Mouse (Mus musculus) CH12F3 (cell line): ENCODE data around the gene Anapc15-ps.

Source experiments
- in situ Hi-C: fragments of 300-500 bp; cut with MboI; formaldehyde crosslinking; loops from 2 replicates; pipeline ENCODE4 v1.14.3; 2020; ENCODE audit warnings: low sequenced_read_pairs

Gene Anapc15-ps

DNA sequence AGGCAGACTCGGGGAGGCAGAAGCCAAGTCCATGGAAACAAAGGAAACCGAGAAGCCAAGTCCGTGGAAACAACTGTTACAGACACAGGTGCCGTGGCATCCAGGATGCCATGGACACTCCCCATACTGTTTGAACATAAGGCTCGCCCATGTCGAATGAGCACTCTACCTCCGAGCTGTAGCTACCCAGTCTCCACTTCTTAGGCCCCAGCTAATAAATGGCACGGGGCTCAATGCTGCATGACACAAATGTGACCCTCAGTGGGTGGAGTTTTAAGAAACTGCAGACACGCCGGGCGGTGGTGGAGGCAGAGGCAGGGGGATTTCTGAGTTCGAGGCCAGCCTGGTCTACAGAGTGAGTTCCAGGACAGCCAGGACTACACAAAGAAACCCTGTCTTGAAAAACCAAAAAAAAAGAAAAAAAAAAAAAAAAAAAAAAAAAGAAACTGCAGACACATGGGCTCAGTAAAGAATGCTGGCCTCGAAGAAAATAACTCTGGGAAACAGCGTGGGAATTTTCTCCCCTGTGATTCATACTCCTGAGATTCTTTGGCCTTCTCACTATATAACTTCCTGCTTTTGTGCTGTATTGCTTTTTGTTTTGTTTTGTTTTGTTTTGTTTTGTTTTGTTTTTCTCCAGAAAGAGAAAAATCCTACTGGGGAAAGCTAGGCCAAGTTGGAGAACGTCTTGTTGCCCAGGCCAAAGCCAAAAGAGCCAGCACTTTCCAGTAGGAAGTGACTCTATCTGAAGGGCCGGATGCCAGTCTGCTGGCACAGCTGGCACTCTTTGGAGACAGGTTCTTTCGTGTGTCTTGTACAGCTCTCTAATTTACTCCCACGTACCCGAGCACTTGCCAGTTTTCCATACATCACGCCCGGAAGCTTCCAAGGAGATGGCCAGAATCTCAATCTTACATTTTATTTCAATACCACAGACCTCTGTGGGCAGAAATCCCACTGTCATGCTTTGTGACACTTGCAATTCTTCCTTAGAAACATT is 2.2 kb downstream of the Anapc15-ps start:
- in situ Hi-C loops: no loop called here

DNA sequence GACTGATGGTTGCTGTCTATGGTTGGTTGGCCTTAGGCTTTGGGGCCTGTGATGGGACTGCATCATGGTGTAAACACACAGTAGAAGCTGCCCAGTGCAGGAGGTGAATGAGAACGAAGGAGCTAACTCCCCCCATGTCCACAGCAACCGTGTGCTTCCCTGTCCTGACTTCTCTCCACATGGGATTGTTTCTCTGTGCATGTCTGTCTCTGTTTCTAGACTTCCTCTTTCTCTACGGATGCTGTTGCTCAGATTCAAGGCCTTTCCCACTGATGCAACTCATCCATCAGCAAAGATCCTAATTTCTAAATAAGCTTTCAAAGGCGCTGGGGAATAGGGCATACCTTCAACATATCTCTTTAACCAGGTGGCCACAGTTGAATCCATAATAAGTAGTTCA is 3.4 kb downstream of the Anapc15-ps start:
- in situ Hi-C loops: no loop called here

- in situ Hi-C loops: no loop called here
These were observed 4.2 kb downstream of the Anapc15-ps start for GRCm38 (mm10) chr10:95669034-95669433.

- in situ Hi-C loops: no loop called here
These were observed 5.8 kb downstream of the Anapc15-ps start for GRCm38 (mm10) chr10:95667371-95668030.

- in situ Hi-C loops: no loop called here
These were observed 6.5 kb downstream of the Anapc15-ps start for GRCm38 (mm10) chr10:95666791-95667190.

DNA sequence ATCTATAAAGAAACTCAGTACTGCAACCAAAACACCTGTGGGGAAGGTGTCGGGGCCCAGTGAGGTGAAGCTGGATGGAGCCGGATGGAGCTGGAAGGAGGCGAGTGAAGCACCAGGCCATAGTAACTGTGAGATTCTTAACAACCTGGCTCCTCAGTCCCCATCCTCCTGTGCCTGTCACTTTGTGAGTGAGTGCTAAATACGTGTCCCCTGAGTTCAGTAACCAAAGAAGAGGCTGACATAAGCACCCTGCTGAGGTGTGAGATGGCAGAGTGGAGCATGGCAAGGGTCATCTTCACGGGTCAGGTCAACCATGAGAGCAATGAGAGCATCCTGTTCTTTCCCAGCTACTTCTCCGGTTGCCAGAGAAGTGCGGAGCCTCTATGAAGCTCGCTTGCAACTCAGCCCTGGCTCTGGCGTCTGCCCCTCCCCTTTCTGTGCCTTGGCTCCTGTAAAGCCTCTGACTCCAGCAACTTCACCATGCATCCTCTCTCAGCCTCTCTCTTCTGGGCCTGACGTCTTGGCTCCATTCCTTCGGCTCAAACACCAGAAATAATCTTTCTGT is 7.7 kb downstream of the Anapc15-ps start:
- in situ Hi-C loops: no loop called here

GRCm38 (mm10) chr10:95664613-95665012 is 8.6 kb downstream of the Anapc15-ps start:
- in situ Hi-C loops: no loop called here

DNA sequence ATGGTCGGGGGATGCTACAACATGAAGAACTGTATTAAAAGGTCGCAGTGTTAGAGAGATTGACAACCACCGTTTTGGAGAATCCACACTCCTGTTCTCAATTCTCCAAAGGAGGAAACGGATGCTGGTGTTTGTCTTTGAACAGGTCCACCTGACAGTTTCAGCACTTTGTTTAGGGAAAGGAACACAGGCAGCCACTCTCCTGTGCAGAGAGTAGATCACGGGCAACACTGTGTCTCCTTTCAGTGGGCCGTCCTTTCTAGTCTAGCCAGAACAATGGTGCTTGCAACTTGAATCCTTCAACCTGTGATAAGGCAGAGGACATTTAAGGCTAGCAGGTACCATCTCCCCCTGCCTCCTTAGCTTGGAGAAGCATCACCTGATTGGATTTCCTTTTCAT is 12.9 kb downstream of the Anapc15-ps start:
- in situ Hi-C loops: no loop called here

- in situ Hi-C loops: no loop called here
These were observed 13.6 kb downstream of the Anapc15-ps start for GRCm38 (mm10) chr10:95659471-95660150.

- in situ Hi-C loops: no loop called here
These were observed 14.4 kb downstream of the Anapc15-ps start for GRCm38 (mm10) chr10:95658836-95659343.

DNA sequence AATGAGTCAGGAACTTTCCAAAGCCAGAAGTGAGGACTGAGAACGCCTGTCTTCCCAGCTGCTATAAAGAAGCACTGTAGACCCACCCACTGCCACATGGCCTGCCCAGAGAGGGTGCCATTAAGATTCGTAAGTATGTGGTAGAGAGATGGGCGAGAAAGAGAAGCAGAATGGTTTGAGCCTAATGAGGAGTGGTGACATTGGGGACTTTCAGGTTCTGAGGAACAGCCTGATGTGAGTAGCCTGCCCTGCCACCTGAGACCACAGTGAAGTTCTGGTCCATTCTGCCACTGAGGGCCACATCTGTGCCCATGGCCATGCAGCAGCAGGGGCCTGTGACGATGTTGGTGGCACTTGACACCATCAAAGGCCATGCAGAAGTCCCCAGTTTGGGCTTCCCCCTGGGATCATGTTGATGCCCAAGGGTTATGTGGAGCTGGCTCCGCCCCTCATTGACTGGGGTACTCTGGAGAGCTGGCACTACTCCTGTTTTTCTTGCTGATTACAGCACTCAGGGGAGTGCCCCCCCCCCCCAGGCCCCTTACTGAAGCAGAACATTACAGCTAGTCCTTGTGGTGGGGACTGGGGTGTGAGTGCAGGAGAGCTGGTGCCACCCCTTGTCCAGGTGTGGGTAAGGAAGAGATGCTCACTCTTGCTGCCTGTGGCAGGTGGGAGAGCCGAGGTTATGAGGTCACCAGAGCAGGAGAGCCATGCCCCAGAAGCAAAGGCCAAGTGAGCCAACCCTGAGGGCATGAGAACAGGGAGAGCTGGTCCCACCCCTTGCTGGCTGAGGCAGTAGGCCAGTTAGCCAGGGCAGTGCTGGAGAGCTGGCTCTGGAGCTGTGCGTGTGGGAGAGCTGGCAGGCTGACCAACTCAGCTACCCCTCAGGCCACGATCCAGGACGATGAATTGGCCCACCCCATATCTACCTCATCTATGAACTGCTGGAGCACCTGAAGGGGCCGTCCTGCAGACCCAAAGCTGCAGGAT is 16.7 kb downstream of the Anapc15-ps start:
- in situ Hi-C loops: no loop called here

DNA sequence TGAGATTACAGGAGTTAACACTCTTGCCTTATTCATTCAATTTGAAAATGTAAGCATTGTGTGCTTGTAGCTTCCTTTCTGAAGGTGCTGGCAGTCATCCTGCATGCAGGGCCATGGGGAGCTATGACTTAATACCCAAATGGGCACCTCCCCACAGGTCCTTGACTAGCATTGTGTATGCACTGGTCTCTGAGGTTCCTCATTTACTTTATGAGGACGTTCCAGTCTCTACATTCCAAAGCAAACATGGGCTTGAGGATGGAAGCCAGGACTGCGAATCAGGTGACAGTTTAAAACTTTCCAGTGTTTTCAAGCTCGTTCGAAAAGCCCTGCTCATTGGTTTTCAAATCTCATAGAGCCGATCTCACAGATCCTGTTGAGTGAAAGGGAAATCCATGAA is 21.1 kb downstream of the Anapc15-ps start:
- in situ Hi-C loops: no loop called here

DNA sequence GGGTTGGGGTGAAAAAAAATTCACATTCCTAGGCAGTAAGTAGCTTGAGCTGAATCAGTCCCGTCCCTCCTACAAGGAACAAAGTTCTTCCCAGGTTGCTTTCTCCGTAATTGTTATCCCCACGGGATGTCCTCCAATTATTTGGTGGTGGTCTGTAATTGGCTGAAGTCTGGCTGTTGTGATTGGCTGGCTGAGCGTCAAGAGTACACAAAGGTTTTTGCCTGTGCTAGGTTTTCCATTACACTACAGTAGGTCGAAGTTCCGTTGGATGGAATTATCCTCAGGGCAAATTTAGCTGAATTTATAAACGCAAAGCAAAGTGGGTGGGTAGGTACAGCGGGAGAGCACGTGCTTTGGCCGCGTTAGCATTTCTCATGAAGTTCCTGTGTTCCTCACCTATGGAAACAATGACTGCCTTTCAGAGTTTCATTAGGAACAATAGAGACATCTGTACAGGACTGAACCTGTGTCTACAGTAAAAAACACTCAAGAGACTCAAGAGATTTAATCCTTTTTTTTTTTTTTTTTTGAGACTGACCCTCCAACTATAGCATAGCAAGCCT is 24.8 kb downstream of the Anapc15-ps start:
- in situ Hi-C loops: no loop called here

DNA sequence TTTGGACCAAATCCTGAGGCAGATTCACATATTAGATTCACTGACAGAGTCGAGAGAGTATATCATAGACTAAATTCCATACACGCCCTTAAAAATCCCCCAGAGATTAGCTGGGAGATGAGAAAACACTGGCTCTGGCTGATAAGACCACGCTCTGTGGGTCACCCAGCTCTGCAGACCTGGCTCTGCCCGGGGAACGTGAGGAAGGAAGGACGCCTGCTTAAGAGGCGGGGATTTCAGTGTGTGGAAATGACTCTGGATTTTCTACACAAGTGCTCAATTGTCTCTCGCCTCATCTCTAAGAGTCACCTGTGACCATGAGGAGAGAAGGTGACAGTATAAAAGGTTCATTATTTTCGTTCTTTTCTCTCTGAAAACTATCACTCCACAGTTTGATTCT is 26.1 kb downstream of the Anapc15-ps start:
- in situ Hi-C loops: no loop called here

DNA sequence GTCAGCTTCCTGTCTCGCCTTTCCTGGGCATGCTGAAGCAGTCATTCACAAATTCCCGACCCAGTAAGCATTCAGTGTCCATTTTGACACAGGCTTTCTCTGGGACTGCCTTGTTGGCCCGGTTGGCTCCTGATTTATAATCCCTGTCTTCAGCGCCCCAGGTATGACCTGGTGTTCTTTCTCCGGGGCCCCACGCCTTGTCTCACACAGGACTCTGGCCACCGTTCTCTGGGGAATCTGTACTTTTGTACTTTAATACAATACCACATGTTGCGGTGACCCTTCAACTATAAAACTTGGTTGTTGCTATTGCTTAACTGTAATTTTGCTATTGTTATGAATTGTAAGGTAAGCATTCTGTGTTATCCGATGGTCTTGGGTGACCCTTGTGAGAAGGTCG is 26.7 kb downstream of the Anapc15-ps start:
- in situ Hi-C loops: no loop called here

DNA sequence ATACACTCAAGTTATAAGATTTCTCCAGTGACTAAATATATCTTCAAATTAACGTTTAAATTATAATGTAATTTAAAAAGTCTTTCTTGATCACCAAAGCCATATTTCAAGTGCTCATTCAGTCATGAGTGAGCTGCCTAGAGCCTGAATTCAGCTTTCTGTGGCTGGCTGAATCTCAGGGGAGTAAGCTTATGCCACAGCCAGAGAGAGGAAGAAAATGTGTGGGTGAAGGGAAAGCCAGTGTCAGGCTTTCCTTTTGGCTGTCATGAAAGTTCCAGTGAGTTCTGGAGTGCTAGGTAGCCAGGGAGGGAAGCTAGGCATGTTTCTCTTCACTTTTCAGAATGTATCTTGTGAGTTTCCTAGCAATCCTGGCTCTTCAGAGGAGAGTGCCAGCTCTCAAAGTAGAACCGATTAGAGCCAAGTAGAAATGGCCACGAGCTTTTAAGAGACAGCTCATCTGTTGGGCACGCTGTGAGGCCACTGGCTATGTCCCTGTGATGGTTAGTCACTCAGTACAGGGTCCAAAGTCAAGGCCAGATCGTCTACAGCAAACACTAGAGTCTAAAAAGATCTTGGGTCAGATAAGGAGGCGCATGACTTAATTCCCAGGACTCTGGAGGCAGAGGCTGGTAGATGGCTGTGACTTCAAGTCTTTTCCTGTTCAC is 29.4 kb downstream of the Anapc15-ps start:
- in situ Hi-C loops: no loop called here

DNA sequence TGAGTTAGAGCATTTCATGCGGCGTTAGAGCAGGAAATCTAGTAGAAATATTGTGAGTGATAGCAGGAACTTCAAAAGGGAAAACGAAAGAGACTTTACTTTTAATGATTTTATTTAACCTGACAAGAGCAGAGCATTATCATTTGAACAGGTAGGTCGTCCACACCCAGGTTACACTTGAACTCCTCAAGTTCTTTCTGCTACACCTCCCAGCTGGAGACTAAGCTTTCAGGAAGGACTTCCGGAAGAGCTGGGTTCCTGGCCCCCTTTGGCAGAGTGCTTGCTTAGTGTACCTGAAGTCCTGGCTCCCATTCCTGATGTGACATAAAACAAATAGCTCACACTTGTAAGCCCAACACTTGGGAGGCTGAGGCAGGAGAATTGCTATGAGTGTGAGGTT is 30.2 kb downstream of the Anapc15-ps start:
- in situ Hi-C loops: no loop called here

GRCm38 (mm10) chr10:95641335-95641734 is 31.9 kb downstream of the Anapc15-ps start:
- in situ Hi-C loops: no loop called here

DNA sequence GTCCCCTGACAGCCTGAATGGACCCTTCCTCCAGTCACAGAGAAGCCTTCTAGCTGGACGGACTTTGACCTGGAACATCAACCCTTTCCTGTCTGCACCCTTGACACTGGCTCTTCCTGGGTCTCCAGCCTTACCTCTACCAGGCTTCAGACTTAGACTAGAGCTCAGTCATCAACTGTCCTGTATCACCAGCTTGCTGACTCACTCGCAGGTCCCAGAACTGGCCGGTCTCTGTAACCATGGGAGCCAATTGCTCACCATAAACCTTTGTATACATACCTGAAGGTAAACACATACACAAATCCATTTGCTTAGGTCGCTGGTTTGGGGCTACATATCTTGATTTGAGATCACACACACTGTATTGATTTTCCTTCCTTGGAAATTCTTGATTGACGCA is 33.8 kb downstream of the Anapc15-ps start:
- in situ Hi-C loops: no loop called here
